Mouse (Mus musculus) urinary bladder, postnatal 10 days (tissue): ENCODE results near the gene Slirp.

Source experiments
- DNase-seq: peaks from one replicate; pipeline ENCODE4 v3.0.0; 2022; ENCODE audit warnings: low spot score

Gene Slirp

DNA sequence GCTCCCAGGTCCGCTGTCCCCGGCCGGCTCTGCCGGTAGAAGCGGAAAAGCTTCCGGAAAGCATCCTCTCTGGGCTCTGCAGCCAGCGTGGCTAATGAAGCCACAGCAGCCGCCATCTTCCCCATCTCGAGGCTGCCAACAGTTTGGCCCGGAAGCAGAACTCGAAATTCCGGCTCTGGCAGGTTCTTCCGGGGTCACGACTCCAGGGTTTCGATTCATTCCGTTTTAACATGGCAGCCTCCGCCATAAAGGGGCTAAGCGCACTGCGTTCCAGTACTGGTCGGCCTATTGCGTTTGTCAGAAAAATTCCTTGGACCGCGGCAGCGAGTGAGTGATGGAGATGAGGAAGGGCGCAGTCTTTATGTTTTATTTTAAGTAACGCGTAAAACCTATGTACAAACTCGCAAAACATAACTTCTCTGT lies at the start of gene Slirp, which contains the start of gene Alkbh1:
Gene Slirp (plus strand): TSS at position 197 of the 423 bp plus-strand sequence.
Gene Alkbh1 (minus strand): TSS at position 318 of the 423 bp plus-strand sequence.
- DNase-seq, result peak; percentile 54

DNA sequence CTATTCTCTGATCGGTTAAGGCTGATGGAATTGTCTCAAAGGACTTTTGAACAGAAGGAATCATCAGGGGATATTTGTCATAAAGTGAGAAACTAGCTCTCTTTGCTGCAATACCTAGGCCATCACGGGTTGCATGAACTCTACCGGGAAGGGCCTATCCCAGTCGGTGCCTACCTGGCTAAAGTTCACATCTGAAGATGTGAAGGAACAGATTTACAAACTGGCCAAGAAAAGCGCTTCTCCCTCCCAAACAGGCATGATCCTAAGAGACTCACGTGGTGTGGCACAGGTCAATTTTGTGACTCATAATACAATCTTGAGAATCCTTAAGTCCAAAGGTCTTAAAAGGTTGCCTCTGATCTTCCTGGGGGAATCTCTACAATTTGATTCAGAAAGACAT lies 49.4 kb upstream of the Slirp start:
- DNase-seq, result no peak

DNA sequence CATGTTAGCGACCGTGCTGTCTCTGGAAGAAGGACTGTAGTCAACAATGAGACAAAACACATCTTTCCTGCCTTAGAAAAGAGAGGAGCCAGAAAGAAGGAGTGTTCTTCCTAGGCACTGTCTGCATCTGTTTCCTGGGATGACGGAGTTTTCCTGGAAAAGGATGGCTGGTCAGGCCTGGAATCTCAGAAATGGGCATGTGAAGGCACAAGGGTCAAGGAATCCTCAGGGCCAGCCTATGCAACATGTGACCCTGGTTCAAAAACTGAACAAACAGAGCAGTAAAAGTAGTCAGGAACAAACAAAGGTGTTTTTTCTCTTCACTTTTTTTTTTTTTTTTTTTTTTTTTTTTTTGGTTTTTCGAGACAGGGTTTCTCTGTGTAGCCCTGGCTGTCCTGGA lies 46.6 kb upstream of the Slirp start:
- DNase-seq, result no peak

DNA sequence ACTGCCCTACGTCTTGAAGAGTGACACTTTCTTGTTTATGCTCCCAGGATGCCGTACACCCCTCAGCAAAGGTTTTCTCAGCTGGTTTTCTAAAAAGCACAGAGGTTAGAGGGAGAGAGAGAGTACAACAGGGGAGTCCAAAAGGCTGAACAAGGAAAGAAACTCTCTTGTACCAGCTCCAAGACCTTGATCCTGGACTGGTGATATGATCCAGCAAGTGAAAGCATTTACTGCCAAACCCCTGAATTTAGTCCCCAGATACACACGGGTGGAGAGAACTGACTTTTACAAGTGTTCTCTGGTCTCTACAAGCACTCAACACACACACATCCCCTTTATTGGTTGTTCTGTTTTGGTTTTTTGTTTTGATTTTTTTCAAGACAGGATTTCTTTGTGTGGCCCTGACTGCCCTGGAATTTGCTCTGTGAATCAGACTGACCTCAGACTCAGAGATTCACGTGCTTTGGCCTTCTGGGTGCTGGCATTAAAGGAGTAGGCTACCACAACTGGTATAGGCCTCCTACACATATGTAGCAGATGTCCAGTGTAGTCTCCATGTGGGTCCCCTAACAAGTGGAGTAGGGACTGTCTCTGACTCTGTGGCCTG lies 45.8 kb upstream of the Slirp start:
- DNase-seq, result no peak

DNA sequence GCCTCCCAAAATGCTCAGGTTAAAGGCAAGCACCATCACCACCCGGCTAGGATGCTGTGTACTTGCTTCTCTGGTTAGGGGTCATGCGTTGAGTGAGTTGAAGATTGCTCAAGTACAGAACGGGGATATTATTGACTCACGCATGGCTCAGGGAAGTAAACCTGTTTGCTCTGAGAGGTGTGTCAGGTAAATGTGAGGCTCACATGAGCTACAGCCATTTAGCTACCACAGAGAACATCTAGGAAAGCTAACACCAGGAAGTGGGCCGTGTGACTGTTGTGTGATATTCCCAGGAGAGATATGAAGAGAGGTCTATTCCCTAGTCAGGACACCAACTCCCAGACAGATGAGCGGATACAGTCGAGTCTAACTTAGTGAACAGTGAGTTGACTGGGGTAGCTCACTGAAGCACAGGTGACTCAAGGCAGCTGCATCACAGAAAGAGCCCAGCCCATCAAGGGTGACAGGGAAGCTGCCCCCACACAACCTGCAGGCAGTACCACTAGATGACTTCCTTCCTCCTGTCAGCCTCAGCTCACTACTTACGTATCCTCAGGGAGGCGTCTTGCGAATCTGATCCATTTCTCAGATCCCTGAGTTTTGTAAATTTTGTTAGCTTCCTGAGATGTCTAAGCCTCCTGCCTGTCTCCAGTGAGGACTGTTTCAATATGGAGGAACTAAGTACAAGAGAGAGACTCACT lies 44.4 kb upstream of the Slirp start:
- no peak for DNase-seq

DNA sequence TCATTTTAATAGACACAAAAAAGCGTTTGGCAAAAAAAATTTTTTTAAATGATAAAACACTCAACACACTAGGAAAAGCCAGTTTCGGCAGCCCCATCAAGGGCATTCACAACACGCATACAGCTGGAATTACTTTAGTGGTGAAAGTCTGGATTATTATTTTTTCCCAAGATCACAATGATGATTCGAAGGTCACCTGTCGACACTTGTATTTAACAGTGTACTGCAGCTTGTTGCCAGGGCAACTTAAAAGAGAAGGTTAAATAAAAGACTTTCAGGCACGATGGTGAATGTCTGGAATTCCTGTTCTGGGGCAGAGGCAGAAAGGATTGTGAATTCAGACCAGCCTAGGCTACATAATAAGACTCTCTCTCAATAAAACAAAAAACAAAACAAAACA lies 41.8 kb upstream of the Slirp start:
- DNase-seq, result no peak

DNA sequence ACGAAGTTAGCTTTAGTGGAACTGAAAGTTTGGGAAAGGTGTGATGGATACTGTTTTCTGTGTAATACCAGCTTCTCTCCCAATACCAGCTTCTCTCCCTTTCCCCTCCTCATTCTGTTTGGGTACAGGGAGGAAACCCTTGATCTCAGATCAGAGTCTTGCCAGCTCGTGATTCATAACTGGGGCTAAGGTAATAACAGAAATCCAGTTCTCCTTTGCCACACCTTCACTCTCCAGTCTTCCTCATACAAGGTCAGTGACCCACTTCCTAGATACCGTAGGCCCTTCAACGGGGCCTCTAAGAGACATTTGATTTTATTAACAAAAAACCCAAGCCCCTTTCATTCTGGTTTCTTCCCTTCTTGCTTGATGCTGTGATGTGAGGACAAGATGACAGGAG lies 38.5 kb upstream of the Slirp start:
- DNase-seq, result no peak

DNA sequence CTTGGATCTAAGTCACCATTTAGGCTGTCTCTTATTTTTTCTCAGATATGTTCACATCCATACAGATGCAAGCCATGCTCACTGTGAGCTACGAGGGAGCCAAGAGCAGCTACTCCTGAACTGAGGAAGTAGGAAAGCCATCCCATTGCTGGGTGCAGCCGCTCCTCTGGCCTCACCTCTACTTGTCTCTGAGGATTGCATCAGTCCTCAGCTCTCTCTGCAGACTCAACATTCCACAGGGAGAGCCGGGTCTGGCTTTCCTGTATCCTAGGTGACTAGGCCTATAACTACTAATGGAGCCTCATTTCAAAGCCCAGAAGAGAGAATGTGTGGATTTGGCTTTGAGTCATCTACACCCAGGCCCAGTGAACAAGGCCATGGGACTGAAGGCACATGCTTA lies 38.0 kb upstream of the Slirp start:
- no peak for DNase-seq

DNA sequence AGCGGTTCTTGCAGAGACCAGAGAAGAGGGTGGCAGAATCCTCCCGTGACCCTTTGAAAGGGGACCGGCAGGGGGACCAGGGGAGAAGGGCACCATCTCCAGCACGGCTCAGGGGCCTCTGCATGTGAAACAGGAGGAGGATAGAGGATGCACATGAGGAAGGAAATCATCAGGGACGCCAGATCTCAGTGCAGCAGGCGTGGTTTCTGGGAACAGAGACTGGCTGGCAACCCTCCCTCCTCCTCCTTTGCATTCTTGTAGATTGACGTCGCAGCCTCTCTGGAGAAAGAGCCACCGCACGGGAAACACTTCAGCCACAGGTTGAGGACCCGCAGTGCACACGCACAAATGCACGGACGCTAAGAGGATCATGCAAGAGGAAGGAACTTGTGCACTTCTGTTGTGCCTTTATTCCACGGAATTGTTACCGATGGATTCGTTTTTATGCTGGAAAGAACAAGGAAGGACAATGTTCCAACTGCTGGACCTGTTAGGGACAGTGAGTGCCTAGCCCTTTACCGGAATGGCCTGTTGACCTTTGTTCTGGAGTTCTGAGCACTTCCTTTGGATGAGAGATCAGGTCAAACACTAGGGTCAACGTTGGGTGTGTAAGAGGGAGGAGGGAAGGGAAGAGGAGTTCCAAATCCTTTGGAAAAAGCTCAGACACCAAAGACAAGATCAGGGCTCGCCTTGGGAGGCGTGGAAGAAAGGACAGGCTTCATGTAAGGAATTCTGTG lies 35.7 kb upstream of the Slirp start:
- DNase-seq, result no peak

DNA sequence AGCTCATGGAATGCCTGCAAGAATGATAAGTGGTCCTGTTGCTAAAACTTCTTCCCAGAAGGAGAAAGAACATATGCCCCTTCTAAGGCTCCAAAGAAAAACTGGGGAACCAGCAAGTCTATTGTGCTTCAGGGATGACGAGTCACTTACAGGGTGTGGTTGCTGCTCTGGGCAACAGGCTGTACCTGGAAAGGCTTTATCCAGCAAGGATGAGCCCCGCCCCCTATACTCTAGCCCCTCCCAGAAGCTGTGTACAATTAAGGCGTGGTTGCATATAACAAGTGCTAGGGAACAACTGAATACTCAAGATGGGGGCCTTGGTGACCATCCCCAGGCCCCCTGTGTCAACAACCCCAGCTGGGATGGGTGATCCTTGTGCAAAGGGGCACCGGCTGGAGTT lies 34.6 kb upstream of the Slirp start:
- DNase-seq, result no peak

DNA sequence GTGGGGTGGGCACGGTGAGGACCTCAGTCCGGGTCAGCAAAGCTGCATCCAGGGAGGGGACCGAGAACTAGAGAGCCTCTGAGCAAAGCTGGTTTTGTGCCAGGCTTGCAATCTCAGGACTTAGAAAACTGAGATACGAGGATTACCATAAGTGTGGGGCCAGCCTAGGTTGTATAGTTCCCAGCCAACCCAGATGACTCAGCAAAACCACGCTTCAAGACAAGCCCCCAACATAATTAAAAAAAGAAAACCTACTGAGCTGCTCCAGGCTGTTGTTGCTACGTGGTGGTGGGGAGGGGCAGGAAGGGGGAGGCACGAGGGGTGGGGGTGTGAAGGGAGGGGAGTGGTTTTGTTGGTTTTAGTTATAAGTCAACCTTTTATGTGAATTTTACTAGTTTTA lies 32.7 kb upstream of the Slirp start:
- DNase-seq, result no peak

DNA sequence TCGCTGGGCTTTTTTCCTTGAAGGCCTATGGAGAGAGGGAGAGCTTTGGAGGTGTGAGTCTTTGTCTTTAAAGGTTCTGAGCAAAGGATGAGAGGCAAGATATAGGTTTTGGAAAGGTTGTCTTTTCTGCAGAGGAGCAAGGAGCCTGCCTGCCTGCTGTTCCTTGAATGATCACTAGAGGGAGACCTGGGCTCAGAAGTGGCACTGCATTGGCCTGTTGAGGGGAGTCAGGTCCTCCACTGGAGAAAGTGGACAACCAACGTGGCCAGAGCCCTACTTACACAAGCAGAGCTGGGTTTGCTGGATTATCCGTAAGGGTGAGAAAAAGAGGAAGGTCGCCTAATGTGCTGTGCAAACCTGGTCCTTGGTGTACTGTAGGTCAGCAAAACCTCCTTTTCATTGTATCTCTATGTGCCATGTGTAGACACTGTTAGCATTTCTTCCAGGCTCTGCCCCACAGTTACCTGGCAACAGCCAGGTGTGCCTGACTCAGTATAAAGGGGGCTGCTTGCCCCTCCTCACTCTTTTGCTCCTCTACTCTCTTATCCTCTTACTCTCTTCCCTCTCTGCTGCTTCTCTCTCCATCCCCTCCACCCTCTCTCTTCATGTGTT lies 30.4 kb upstream of the Slirp start:
- peak; percentile 18 for DNase-seq

DNA sequence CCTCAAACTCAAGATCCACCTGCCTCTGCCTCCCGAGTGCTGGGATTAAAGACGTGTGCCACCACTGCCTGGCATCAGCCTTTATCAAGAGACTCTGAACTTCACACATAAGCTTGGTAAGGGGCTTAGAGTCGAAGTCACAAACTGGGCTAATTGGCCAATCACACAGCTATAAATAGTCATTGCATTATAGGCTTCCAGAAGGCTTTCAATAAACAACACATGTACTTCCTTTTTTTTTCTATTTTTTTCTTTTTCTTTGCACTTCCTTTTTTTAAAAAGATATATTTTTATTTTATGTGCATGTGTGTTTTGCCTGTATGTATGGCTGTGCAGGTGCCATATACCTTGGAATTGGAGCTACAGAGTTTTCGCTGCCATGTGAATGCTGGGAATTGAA lies 28.3 kb upstream of the Slirp start:
- no peak for DNase-seq

DNA sequence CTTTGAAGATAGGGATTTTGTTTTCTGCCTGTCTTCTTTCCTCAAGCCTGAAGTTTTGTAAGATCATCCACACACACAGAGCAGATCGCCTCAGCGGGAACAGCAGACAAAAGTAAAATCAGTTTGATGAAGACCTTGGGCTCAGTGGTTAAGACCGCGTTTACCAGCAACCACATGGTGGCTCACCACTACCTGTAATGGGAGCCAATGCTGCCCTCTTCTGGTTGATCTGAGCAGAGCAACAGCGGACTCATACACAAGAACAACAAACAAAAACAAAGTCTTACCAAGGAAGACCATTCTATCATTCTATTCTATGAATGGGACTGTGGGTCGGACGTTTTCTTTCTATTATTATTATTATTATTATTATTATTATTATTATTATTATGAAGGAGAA lies 27.0 kb upstream of the Slirp start:
- DNase-seq, result no peak

DNA sequence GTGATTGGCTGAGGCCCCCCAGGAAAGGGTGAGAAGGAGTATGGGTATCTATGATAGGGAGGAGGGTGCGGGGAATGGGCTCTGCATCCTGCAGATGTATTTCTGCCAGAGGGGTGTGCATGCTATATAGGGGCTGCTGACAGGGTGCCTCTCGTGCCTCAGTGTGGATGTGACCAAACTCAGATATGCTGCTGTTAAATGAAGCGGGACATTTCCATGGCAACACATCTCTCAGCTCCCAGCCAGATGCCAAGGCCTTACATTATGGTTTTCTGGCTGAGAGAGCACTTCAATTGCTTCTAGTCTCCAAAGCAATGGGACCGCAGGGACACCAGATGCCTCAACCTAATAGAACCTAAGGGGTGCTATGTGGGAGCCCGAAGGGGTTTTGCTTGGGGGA lies 24.8 kb upstream of the Slirp start:
- DNase-seq, result no peak

DNA sequence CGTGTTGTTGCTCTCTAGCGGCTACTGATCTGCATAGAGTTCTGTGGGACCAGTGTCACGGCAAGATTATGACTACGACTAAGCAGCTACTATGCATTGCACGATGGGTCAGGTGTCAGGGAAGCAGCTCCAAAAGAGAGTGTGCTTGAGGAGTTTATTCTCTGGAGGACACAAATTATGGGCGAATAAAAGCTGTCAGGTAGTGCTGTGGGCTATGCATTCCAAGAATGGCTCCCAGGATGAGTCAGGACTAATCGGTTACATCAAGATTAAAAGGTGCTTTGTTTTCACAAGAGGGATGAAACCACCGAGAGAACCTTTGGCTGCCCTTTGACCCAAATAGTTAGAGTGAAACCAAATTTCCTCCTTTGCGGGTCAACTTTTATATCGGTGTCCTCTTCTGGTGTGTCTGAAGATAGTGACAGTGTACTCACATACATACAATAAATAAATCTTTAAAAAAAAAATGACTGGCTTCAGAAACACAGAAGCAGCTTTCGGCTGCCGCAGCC lies 23.7 kb upstream of the Slirp start:
- DNase-seq, result no peak

DNA sequence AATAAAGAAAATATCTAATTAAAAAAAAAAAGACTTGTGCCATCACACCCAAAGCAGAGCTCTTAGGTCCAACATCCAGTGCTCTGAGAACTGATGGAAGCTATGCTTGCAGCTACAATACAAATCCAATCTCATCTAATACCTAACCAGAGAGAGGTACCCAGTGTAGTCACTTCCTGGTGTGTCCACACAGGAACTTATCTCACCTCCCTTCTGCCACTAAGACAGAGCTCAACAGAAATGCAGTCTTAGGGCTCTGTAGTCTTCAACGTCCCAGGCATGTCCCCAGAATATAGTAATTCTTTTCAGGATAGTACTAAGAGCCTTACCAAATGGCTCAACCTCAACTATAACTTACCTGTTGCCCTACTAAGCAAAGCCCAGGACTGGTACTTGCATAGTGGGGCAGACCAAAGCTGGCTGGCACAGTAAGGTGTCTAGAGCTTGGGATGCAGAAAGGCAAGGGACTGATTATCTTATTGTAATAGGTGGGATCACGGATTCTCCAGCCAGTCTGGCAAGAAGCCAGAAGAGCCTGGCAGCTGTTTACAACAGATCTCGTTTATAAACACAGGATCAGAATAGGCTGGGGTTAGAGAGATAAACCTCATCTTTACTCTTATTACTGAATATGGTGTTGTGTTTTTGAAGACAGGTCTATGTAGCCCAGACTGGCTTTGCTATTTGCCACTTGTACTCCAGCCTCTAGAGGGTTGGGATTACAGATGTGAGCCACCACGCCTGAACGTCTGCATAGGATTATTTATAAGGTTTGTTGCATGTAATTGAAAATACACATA lies 21.8 kb upstream of the Slirp start:
- no peak for DNase-seq

DNA sequence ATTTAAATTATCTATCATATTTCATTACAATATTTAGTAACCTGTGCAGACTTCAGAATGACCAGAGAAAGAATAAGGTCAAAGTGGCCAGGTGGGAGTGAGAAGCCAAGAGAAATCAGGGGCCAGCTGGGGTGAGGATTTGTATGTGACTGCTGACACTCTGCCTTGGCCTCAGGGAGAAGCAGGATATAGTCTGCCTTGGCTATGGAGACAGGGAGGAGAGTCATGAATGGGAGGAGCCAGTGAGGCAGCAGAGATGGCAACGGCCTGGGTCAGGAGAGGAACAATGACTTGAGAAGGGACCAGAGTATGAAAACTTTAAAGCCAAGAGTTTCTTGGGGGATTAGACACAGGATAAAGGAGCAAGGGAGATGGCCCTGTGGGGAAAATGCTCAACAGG lies 20.0 kb upstream of the Slirp start:
- no peak for DNase-seq

DNA sequence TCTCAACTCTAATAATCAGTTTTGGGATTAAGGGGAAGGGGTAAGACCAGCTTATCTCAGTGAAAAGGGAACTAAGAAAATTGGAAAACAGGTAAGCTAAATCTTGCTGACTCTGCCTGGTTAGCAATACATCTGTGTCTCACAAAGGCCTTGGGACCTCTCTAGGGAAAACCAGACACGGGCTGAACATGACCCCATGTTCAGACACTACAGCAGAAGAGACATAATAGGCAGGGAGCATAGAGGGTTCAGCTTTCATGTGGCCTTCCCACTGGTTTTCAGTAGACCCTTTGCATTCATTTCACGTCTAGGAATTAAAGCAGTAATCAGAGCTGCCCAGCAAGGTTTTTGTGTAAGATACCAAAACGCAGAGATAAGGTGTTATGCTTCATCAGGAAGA lies 19.2 kb upstream of the Slirp start:
- no peak for DNase-seq

DNA sequence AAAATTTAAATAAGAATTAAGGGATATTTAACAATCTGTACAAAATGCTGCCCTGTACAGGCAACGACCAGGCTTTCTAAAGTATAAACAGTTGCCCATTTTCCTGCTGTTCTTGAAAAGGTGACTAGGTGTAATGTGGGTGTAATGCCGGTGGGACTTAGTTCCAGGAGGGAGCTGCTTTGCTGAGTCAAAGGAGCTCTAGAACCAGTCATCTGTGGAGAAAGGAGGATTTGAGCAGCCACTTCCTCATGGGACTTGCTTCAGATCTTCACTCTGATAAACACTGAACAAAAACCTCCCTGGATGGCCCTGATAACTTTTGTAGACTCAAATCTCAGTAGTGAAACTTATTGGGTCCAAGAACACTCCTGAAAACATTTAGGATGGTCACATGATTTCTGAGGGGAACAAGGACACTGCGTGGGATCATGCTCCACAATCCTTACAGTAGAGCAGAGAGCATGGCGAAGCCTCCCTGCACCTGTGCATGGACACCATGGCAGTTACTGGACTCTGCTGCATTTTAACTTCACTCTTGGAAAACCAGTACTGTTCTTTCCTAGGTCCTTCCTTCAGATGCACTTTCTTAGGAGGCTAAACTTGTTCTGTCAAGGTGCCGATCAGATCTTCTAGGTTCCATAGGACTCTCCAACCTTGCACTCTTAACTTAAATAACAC lies 17.2 kb upstream of the Slirp start:
- no peak for DNase-seq

DNA sequence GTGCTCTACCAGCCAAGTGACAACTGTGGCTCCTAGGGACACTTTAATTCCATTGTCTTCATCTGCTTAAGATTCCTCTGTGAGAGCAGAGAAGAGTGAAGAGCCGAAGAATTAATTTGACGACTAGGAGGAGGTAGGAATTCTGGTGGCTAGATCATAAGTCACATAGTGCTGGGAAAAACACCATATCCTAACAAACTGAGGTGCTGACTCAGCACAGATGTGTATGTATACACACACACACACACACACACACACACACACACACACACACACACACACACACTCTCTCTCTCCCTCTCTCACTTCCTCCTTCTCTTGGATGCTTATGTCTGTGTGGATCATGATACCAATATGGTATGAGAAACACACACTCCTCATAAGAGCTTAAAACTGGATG lies 15.4 kb upstream of the Slirp start:
- no peak for DNase-seq
